Mouse (Mus musculus) embryonic facial prominence, embryonic 10.5 days (tissue): ENCODE results near the gene Pmfbp1. TPM values are rescaled to one million over a fixed set of nuclear protein-coding genes. Genes with fewer than 3 reads are reported as not detected.
"Not testable (repeated sequence)": the region's sequence is repeated elsewhere in the genome, so short reads cannot be mapped to it uniquely, and the experiment has no call there.

Experiments used
- DNase-seq: peaks from one replicate; pipeline ENCODE4 v3.0.0-alpha.2; 2017; ENCODE audit warnings: low spot score
- H3K27ac ChIP-seq: fragments of 300-500 bp; sonication (generic); replicated peaks from 2 replicates; pipeline ENCODE4 v1.5.1; 2016; ENCODE audit warnings: mild to moderate bottlenecking
- H3K27me3 ChIP-seq: fragments of 300-500 bp; sonication (generic); replicated peaks from 2 replicates; pipeline ENCODE4 v1.6.1; 2016; ENCODE audit warnings: low read depth, mild to moderate bottlenecking; ENCODE audit not compliant: poor library complexity, severe bottlenecking
- H3K36me3 ChIP-seq: fragments of 300-500 bp; sonication (generic); replicated peaks from 2 replicates; pipeline ENCODE4 v1.6.1; 2016; ENCODE audit warnings: mild to moderate bottlenecking, moderate library complexity
- H3K4me1 ChIP-seq: fragments of 300-500 bp; sonication (generic); 2 replicates; pipeline ENCODE4 v1.6.1; 2016
- H3K4me3 ChIP-seq: fragments of 300-500 bp; sonication (generic); 2 replicates; pipeline ENCODE4 v1.5.1; 2016; ENCODE audit warnings: mild to moderate bottlenecking, moderate library complexity
- H3K9me3 ChIP-seq: fragments of 300-500 bp; sonication (generic); 2 replicates; pipeline ENCODE4 v1.6.1; 2016; ENCODE audit warnings: mild to moderate bottlenecking
- WGBS: fragments of 180-500 bp; shearing (Covaris S2); methylation state at CpG from one replicate; pipeline ENCODE4 v1.1.7; 2016; 5-methylcytosine and 5-hydroxymethylcytosine counted together
- polyA plus RNA-seq: library from polyadenylated mRNA; unstranded; fragments of >200 nt; fragmentation: Nextera tagmentation; extraction: Ambion mirVana; gene quantifications from 2 replicates; pipeline ENCODE4 v1.2.1, GENCODE M21; 2016

Gene Pmfbp1
- polyA plus RNA-seq, result 0.16 and 0.19 TPM in 2 replicates

- Histone ChIP-seq H3K27me3 (no peaks in the 10 kb centered on the region), H3K4me3 (no peak within 1 kb of the TSS), H3K9me3 (no peaks in the 10 kb centered on the region), H3K4me1 (peaks cover 7% of the 10 kb centered on the region; the same call in 1 of the 2 replicates), H3K36me3 (no peaks in the 10 kb centered on the region), H3K27ac (no peak within 1 kb of the TSS)
- 94% methylated on average over 6 of the region's 6 CpGs for WGBS
- DNase-seq, result no peak
Observed at GRCm38 (mm10) chr8:109493727-109494126, at the start of gene Pmfbp1. Gene Pmfbp1, plus strand, starts transcription at chr8:109494027.

- 32% methylated on average over 7 of the region's 7 CpGs for WGBS
- not testable (repeated sequence) for H3K36me3 ChIP-seq, H3K9me3 ChIP-seq, H3K27ac ChIP-seq, H3K27me3 ChIP-seq, H3K4me3 ChIP-seq, H3K4me1 ChIP-seq, DNase-seq
Observed at GRCm38 (mm10) chr8:109446896-109447295, 46.9 kb upstream of the Pmfbp1 start.

DNA sequence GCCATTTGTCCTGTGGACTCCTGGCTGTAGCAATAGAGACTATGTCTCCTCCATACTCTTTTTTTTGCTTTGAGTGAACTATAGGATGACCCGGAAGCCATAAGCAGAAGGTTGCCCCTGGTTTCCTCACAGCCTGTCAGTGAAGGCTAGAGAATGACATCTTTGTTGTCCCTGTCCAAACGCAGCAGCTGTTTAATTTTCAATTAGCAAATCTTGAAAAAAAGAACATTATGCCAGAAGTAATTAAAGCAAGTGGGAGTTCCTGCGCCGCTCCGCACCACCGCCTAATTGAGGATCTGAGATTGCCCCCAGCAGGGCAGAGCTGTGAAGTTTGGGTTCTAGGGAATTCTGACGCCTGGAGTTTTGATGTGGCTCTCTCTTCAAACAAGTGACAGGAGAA, 42.8 kb upstream of the Pmfbp1 start:
- no peaks in the 10 kb centered on the region for H3K9me3 ChIP-seq
- no peaks in the 10 kb centered on the region for H3K36me3 ChIP-seq
- no peaks in the 10 kb centered on the region for H3K27me3 ChIP-seq
- H3K27ac ChIP-seq, result no peak overlapping the region
- WGBS, result 65% methylated on average over 7 of the region's 7 CpGs
- no peaks in the 10 kb centered on the region for H3K4me1 ChIP-seq
- H3K4me3 ChIP-seq, result no peak overlapping the region
- DNase-seq, result no peak

- Histone ChIP-seq H3K36me3 (no peaks in the 10 kb centered on the region), H3K9me3 (no peaks in the 10 kb centered on the region), H3K4me1 (no peaks in the 10 kb centered on the region), H3K27me3 (no peaks in the 10 kb centered on the region), H3K27ac (no peak overlapping the region), H3K4me3 (no peak overlapping the region)
- WGBS, result 90% methylated on average over 2 of the region's 2 CpGs
- no peak for DNase-seq
Observed at GRCm38 (mm10) chr8:109455113-109455512, 38.7 kb upstream of the Pmfbp1 start.

- whole genome bisulfite sequencing, result 53% methylated on average over 8 of the region's 8 CpGs
Observed at GRCm38 (mm10) chr8:109457387-109457786, 36.4 kb upstream of the Pmfbp1 start.

DNA sequence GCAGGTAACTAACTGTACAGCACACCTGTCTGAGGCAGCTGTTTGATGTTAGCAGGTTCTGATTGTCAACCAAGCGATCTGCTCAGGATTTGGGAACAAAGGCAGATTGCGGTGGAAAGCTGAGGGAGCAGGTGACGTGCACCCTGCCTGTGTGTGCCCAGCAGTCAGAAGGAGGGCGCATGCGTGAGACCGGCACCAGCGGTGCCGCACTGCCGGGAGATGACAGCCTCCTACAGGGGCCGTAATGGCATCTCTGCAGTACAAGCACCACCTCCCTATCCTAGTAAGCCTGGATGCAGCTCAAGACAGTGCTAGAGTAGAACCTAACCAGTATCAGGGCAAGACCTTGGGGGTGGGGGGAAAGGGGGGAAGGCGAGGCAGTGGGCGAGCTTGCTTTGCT, 35.2 kb upstream of the Pmfbp1 start:
- no peaks in the 10 kb centered on the region for H3K27me3 ChIP-seq
- no peak for DNase-seq
- peaks cover 4% of the 10 kb centered on the region for H3K4me1 ChIP-seq
- no peaks in the 10 kb centered on the region for H3K9me3 ChIP-seq
- no peak overlapping the region for H3K27ac ChIP-seq
- no peak overlapping the region for H3K4me3 ChIP-seq
- no peaks in the 10 kb centered on the region for H3K36me3 ChIP-seq
- WGBS, result 77% methylated on average over 12 of the region's 12 CpGs

More at GRCm38 (mm10) chr8:109457387-109457786, 36.4 kb upstream of the Pmfbp1 start:
- Histone ChIP-seq H3K4me3 (no peak overlapping the region), H3K4me1 (no peaks in the 10 kb centered on the region), H3K36me3 (no peaks in the 10 kb centered on the region), H3K27ac (no peak overlapping the region), H3K9me3 (no peaks in the 10 kb centered on the region), H3K27me3 (no peaks in the 10 kb centered on the region)
- DNase-seq, result no peak

GRCm38 (mm10) chr8:109463075-109463474, 30.8 kb upstream of the Pmfbp1 start:
- no peak overlapping the region for H3K4me3 ChIP-seq
- no peaks in the 10 kb centered on the region for H3K9me3 ChIP-seq
- peaks cover 28% of the 10 kb centered on the region for H3K4me1 ChIP-seq
- no peak for DNase-seq
- H3K27me3 ChIP-seq, result peaks cover 5% of the 10 kb centered on the region
- H3K36me3 ChIP-seq, result no peaks in the 10 kb centered on the region
- 85% methylated on average over 2 of the region's 2 CpGs for WGBS
- no peak overlapping the region for H3K27ac ChIP-seq

GRCm38 (mm10) chr8:109463677-109464313, 30.0 kb upstream of the Pmfbp1 start:
- no peaks in the 10 kb centered on the region for H3K36me3 ChIP-seq
- peak overlapping the region; percentile 44 for H3K27ac ChIP-seq
- H3K4me1 ChIP-seq, result peaks cover 30% of the 10 kb centered on the region
- WGBS, result 34% methylated on average over 13 of the region's 13 CpGs
- H3K27me3 ChIP-seq, result peaks cover 11% of the 10 kb centered on the region
- no peaks in the 10 kb centered on the region for H3K9me3 ChIP-seq
- H3K4me3 ChIP-seq, result peak overlapping the region; percentile 31; the same call in 1 of the 2 replicates
- DNase-seq, result no peak

- Histone ChIP-seq H3K4me1 (peaks cover 32% of the 10 kb centered on the region), H3K4me3 (peak overlapping the region; percentile 31; the same call in 1 of the 2 replicates), H3K36me3 (no peaks in the 10 kb centered on the region), H3K27ac (peak overlapping the region; percentile 69), H3K9me3 (no peaks in the 10 kb centered on the region), H3K27me3 (peaks cover 11% of the 10 kb centered on the region)
- DNase-seq, result peak; percentile 61
- 53% methylated on average over 15 of the region's 15 CpGs for WGBS
Observed at GRCm38 (mm10) chr8:109464451-109464891, 29.4 kb upstream of the Pmfbp1 start.

DNA sequence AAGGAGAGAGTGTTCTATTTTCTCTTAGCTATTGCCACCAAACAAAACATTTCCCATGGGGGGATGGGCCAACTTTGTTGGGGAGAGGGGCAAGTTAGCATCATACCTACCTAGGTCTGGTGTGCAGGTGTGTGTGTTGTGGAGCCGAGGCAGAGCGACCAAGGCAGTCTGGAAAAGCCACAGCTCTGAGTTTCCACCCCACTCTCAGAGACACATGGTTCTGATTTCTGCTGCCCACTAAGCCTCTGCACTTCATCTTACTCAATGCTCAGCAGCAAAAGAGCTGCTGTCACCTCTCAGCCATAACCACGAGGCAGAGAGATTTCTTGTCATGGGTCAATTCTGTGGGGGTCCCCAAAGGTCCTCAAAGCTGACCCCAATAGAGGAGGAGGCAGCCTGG, 28.8 kb upstream of the Pmfbp1 start:
- 34% methylated on average over 3 of the region's 3 CpGs for WGBS
- peak; percentile 36 for DNase-seq
- Histone ChIP-seq H3K4me1 (peaks cover 32% of the 10 kb centered on the region), H3K9me3 (no peaks in the 10 kb centered on the region), H3K27me3 (peaks cover 11% of the 10 kb centered on the region), H3K4me3 (no peak overlapping the region), H3K27ac (peak overlapping the region; percentile 71), H3K36me3 (no peaks in the 10 kb centered on the region)

DNA sequence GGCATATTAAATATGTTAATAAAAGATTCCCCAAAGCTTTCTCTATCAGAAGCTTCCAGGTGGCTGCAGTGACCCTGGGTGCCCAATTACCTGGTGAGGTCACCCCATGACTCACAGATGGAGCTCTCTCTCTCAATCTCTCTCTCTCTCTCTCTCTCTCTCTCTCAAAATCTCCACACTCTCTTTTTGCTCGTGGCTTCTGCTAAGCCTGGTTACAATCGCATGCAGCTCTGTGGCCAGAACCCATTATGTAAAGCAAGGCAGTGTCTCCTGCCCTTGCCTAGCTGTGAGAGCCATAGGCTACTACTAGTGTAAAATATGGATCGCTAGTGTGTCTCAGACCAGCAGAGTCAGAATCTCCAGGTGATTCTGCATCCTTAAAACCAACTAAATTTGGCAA, 28.1 kb upstream of the Pmfbp1 start:
- H3K4me1 ChIP-seq, result peaks cover 32% of the 10 kb centered on the region
- H3K36me3 ChIP-seq, result no peaks in the 10 kb centered on the region
- DNase-seq, result no peak
- no peaks in the 10 kb centered on the region for H3K9me3 ChIP-seq
- peaks cover 11% of the 10 kb centered on the region for H3K27me3 ChIP-seq
- H3K4me3 ChIP-seq, result no peak overlapping the region
- 69% methylated on average over 3 of the region's 3 CpGs for WGBS
- peak overlapping the region; percentile 71 for H3K27ac ChIP-seq

DNA sequence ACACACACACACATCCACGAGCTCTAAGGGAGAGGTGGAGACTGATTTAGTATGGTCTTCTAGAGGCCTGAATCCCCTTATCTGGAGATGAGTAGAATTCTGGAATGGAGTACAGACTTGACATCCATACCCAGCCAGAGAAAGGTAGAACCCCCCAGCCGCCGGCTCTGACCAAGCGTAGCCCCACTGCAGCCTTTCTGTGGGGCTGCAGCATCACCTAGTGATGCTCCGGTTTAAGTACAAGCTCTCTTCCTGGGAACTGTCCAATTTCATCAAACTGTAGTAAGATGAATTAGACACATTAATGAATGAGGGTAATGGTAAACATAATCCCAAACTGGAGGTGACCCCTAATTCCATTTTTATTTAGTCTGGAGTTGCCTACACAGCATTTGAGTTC, 26.3 kb upstream of the Pmfbp1 start:
- WGBS, result 46% methylated on average over 5 of the region's 5 CpGs
- peaks cover 32% of the 10 kb centered on the region for H3K4me1 ChIP-seq
- DNase-seq, result peak; percentile 38
- no peak overlapping the region for H3K27ac ChIP-seq
- H3K9me3 ChIP-seq, result no peaks in the 10 kb centered on the region
- H3K36me3 ChIP-seq, result no peaks in the 10 kb centered on the region
- peaks cover 11% of the 10 kb centered on the region for H3K27me3 ChIP-seq
- no peak overlapping the region for H3K4me3 ChIP-seq

DNA sequence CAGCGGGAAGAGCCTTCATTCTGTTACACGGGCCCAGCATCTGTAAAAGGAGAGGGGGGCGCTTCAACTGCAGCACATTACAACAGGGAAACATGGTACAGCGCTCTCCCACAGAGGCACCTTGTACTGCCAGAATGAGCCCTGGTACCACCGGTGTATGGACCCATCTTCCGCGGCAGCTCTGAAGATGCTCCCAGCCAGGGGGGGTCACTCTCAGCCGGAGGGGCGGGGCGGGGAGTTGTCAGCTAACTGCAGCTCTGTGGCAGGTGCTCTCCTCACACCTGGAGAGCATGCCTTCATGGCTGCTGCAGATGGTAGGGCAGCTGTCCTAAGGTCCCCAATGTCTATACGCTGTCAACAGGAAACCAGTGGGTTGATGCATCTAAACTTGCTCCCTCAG, 25.7 kb upstream of the Pmfbp1 start:
- WGBS, result 84% methylated on average over 11 of the region's 11 CpGs
- Histone ChIP-seq H3K27me3 (peaks cover 11% of the 10 kb centered on the region), H3K36me3 (no peaks in the 10 kb centered on the region), H3K27ac (no peak overlapping the region), H3K4me3 (no peak overlapping the region), H3K4me1 (peaks cover 32% of the 10 kb centered on the region), H3K9me3 (no peaks in the 10 kb centered on the region)
- no peak for DNase-seq
